Mouse (Mus musculus): Measurements from ENCODE around the gene Ssbp4. TPM values are rescaled to one million over a fixed set of nuclear protein-coding genes. Genes with fewer than 3 reads are reported as not detected.
A peak's percentile ranks its signal among the peaks of the same experiment; 100 is the strongest.

Gene Ssbp4
- polyA plus RNA-seq, 1 experiment from 2014 or later = 68.4 TPM

- Histone ChIP-seq H3K4me2 (ENCODE audit: low read depth, low read length) (no peak overlapping the region), H3K27me3 (ENCODE audit: control insufficient read depth, insufficient read depth, low read length) (no peaks in the 10 kb centered on the region), H3K36me3 (ENCODE audit: control insufficient read depth, insufficient read depth) (no peaks in the 10 kb centered on the region), H3K4me1 (ENCODE audit: control insufficient read depth, insufficient read depth, low read length) (peaks cover 26% of the 10 kb centered on the region), H3K4me3 (ENCODE audit: low read length) (no peak overlapping the region), H3K9me3 (replicated peaks; ENCODE audit: control insufficient read depth, low read length) (no peaks in the 10 kb centered on the region), H3K9ac (ENCODE audit: low read length) (no peak overlapping the region), H3K27ac (ENCODE audit: low read length) (no peak overlapping the region)
- ATAC-seq (replicated peaks; ENCODE audit: extremely low read depth, insufficient read depth, low FRiP score) = no peak
- WGBS = 64% methylated on average over 8 of the region's 8 CpGs
Observed at GRCm38 (mm10) chr8:70636838-70637237, 28.2 kb upstream of the Ssbp4 start.

DNA sequence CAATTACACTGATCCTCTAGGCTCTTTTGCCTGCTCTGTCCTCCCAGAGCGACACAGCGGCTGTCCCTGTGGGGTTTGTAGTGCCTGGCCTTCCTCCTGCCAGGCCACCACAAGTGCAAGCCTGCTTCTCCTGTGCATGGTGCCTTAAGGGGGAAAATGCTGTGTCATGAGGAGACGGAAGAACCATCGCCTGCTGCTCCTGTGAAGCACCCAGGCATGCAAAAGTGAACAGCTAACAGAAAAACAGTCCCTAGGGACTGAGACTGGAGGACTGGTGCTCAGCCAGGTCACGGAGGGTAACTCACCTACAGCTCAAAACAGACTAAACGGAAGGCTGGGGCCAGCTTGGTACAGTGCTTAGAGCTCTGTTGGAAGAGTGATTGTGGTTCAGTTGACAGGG is 26.9 kb upstream of the Ssbp4 start:
- no peak overlapping the region for H3K9ac ChIP-seq (ENCODE audit: low read length)
- ATAC-seq (replicated peaks; ENCODE audit: extremely low read depth, insufficient read depth, low FRiP score) = no peak
- H3K9me3 ChIP-seq (replicated peaks; ENCODE audit: control insufficient read depth, low read length) = no peaks in the 10 kb centered on the region
- 74% methylated on average over 6 of the region's 6 CpGs for WGBS
- H3K36me3 ChIP-seq (ENCODE audit: control insufficient read depth, insufficient read depth) = no peaks in the 10 kb centered on the region
- H3K4me3 ChIP-seq (ENCODE audit: low read length) = no peak overlapping the region
- no peak overlapping the region for H3K27ac ChIP-seq (ENCODE audit: low read length)
- H3K4me1 ChIP-seq (ENCODE audit: control insufficient read depth, insufficient read depth, low read length) = peaks cover 35% of the 10 kb centered on the region
- H3K4me2 ChIP-seq (ENCODE audit: low read depth, low read length) = no peak overlapping the region
- H3K27me3 ChIP-seq (ENCODE audit: control insufficient read depth, insufficient read depth, low read length) = no peaks in the 10 kb centered on the region

DNA sequence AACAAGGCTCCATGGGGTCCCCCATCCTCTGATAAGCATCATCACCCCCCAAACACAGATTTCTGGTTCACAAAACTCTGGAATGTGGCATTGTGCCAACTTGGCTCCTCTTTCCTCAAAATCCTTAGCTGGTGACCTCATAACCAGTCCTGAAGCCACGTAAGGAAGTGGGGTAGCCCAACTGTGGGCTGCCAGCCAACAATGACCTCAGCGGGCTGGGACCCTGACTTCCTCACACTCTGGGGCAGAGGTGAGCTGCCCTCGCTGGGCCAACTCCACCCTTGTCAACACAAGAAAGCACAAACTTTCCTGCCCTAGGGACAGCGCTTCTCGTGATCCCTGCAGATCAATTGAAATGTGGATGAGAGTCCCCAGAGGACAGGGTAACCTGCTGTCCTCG is 25.4 kb upstream of the Ssbp4 start:
- peaks cover 37% of the 10 kb centered on the region for H3K4me1 ChIP-seq (ENCODE audit: control insufficient read depth, insufficient read depth, low read length)
- H3K27ac ChIP-seq (ENCODE audit: low read length) = peak overlapping the region; percentile 53
- WGBS = 24% methylated on average over 6 of the region's 6 CpGs
- H3K27me3 ChIP-seq (ENCODE audit: control insufficient read depth, insufficient read depth, low read length) = no peaks in the 10 kb centered on the region
- ATAC-seq (replicated peaks; ENCODE audit: extremely low read depth, insufficient read depth, low FRiP score) = peak; percentile 21; the same call in 1 of the 2 replicates
- no peaks in the 10 kb centered on the region for H3K9me3 ChIP-seq (replicated peaks; ENCODE audit: control insufficient read depth, low read length)
- no peaks in the 10 kb centered on the region for H3K36me3 ChIP-seq (ENCODE audit: control insufficient read depth, insufficient read depth)
- H3K4me3 ChIP-seq (ENCODE audit: low read length) = no peak overlapping the region
- peak overlapping the region; percentile 43 for H3K9ac ChIP-seq (ENCODE audit: low read length)
- H3K4me2 ChIP-seq (ENCODE audit: low read depth, low read length) = no peak overlapping the region

- H3K4me3 ChIP-seq (ENCODE audit: low read length) = peak within 1 kb of the TSS; percentile 6; the same call in 1 of the 2 replicates
- peak within 1 kb of the TSS; percentile 21; the same call in 1 of the 2 replicates for H3K27ac ChIP-seq (ENCODE audit: low read length)
- H3K4me1 ChIP-seq (ENCODE audit: control insufficient read depth, insufficient read depth, low read length) = peaks cover 30% of the 10 kb centered on the region
- no peaks in the 10 kb centered on the region for H3K9me3 ChIP-seq (replicated peaks; ENCODE audit: control insufficient read depth, low read length)
- H3K4me2 ChIP-seq (ENCODE audit: low read depth, low read length) = peak within 1 kb of the TSS; percentile 39
- peak within 1 kb of the TSS; percentile 38 for H3K9ac ChIP-seq (ENCODE audit: low read length)
- ATAC-seq (replicated peaks; ENCODE audit: extremely low read depth, insufficient read depth, low FRiP score) = no peak
- no peaks in the 10 kb centered on the region for H3K27me3 ChIP-seq (ENCODE audit: control insufficient read depth, insufficient read depth, low read length)
- H3K36me3 ChIP-seq (ENCODE audit: control insufficient read depth, insufficient read depth) = no peaks in the 10 kb centered on the region
- 83% methylated on average over 6 of the region's 6 CpGs for WGBS
Observed at GRCm38 (mm10) chr8:70632346-70632892, 23.7 kb upstream of the Ssbp4 start, which contains the start of gene Gdf15. Gene Gdf15 (minus strand): TSS chr8:70632456.

DNA sequence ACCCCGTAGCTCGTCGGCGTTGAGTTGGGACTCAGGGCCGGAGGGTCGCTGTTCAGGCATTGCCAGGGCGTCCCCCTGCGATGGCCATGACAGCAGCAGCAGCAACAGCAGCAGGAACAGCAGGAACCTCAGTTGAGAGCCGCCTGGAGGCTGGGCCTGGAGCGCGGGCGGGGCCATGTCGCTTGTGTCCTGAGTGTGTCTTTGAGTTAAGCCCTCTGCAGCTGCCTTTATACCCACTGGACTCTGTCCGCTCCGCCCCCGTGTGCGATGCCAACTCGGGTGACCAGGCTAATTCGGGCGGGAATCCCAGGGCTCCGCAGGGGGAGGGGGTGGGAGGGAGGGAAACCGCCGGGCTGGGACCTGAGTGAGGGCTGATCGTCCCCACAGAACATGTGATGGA is 22.8 kb upstream of the Ssbp4 start:
- Histone ChIP-seq H3K4me3 (ENCODE audit: low read length) (peak overlapping the region; percentile 6; the same call in 1 of the 2 replicates), H3K9me3 (replicated peaks; ENCODE audit: control insufficient read depth, low read length) (no peaks in the 10 kb centered on the region), H3K36me3 (ENCODE audit: control insufficient read depth, insufficient read depth) (no peaks in the 10 kb centered on the region), H3K9ac (ENCODE audit: low read length) (peak overlapping the region; percentile 38), H3K27ac (ENCODE audit: low read length) (peak overlapping the region; percentile 21; the same call in 1 of the 2 replicates), H3K4me2 (ENCODE audit: low read depth, low read length) (peak overlapping the region; percentile 39), H3K27me3 (ENCODE audit: control insufficient read depth, insufficient read depth, low read length) (no peaks in the 10 kb centered on the region), H3K4me1 (ENCODE audit: control insufficient read depth, insufficient read depth, low read length) (peaks cover 30% of the 10 kb centered on the region)
- peak; percentile 7; the same call in 1 of the 2 replicates for ATAC-seq (replicated peaks; ENCODE audit: extremely low read depth, insufficient read depth, low FRiP score)
- WGBS = 14% methylated on average over 24 of the region's 24 CpGs

DNA sequence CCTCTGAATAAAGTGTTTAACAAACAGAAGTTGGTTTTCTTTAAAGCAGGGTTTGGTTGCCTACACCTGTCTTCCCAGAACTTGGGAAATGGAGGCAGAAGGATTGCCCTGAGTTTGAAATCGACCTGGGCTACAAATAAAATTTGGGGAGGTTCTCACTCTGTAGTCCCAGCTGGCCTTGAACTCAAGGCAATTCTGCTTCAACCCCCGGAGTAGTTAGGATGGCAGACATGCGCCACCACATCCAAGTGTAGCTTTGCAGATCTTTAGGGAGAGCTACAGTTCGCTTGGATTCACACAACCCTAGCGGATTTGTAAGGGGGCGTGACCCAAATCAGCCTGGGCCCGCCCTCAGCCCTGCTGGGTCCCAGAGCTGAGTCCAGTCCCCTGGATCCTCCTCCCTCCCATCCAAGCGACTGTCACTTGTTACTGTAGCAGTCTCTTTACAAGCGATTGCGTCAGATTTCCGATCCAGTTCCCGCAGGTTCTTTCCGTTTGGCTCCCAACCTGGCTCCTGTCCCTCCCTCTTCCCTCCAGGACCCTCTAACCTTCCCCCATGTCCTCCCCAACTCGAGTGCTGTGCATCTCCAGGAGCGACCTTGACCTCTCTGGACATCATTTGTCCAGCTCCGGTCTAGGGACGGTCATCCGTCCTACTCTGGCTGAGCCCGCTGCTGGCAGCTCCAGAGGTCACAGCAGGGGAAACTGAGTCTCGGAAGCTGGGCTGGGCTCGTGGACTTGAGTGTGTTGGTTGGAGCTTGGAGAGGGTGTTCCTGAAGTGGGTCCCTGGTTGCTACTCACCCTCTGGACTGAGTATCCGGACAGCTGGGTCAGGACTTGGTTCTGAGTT is 22.1 kb upstream of the Ssbp4 start:
- no peaks in the 10 kb centered on the region; the same call in 1 of the 2 replicates for H3K27me3 ChIP-seq (ENCODE audit: control insufficient read depth, insufficient read depth, low read length)
- no peak for ATAC-seq (replicated peaks; ENCODE audit: extremely low read depth, insufficient read depth, low FRiP score)
- peak overlapping the region; percentile 6; the same call in 1 of the 2 replicates for H3K4me3 ChIP-seq (ENCODE audit: low read length)
- H3K27ac ChIP-seq (ENCODE audit: low read length) = peak overlapping the region; percentile 21; the same call in 1 of the 2 replicates
- no peaks in the 10 kb centered on the region for H3K36me3 ChIP-seq (ENCODE audit: control insufficient read depth, insufficient read depth)
- peak overlapping the region; percentile 62 for H3K4me2 ChIP-seq (ENCODE audit: low read depth, low read length)
- WGBS = 16% methylated on average over 22 of the region's 22 CpGs
- H3K9me3 ChIP-seq (replicated peaks; ENCODE audit: control insufficient read depth, low read length) = no peaks in the 10 kb centered on the region
- H3K4me1 ChIP-seq (ENCODE audit: control insufficient read depth, insufficient read depth, low read length) = peaks cover 30% of the 10 kb centered on the region
- peak overlapping the region; percentile 38 for H3K9ac ChIP-seq (ENCODE audit: low read length)

GRCm38 (mm10) chr8:70629574-70630531 is 21.2 kb upstream of the Ssbp4 start:
- 1% methylated on average over 60 of the region's 60 CpGs for WGBS
- peak overlapping the region; percentile 72 for H3K27ac ChIP-seq (ENCODE audit: low read length)
- ATAC-seq (replicated peaks; ENCODE audit: extremely low read depth, insufficient read depth, low FRiP score) = peak; percentile 84

GRCm38 (mm10) chr8:70628986-70629490 is 20.4 kb upstream of the Ssbp4 start:
- Histone ChIP-seq H3K9me3 (replicated peaks; ENCODE audit: control insufficient read depth, low read length) (no peaks in the 10 kb centered on the region), H3K27me3 (ENCODE audit: control insufficient read depth, insufficient read depth, low read length) (no peaks in the 10 kb centered on the region; the same call in 1 of the 2 replicates), H3K36me3 (ENCODE audit: control insufficient read depth, insufficient read depth) (no peaks in the 10 kb centered on the region), H3K27ac (ENCODE audit: low read length) (peak overlapping the region; percentile 72), H3K9ac (ENCODE audit: low read length) (peak overlapping the region; percentile 62), H3K4me1 (ENCODE audit: control insufficient read depth, insufficient read depth, low read length) (peaks cover 20% of the 10 kb centered on the region), H3K4me3 (ENCODE audit: low read length) (peak overlapping the region; percentile 50), H3K4me2 (ENCODE audit: low read depth, low read length) (peak overlapping the region; percentile 62)
- no peak for ATAC-seq (replicated peaks; ENCODE audit: extremely low read depth, insufficient read depth, low FRiP score)
- 57% methylated on average over 7 of the region's 7 CpGs for WGBS

More at GRCm38 (mm10) chr8:70629574-70630531, 21.2 kb upstream of the Ssbp4 start:
- Histone ChIP-seq H3K9ac (ENCODE audit: low read length) (peak overlapping the region; percentile 62), H3K4me1 (ENCODE audit: control insufficient read depth, insufficient read depth, low read length) (peaks cover 28% of the 10 kb centered on the region), H3K9me3 (replicated peaks; ENCODE audit: control insufficient read depth, low read length) (no peaks in the 10 kb centered on the region), H3K4me3 (ENCODE audit: low read length) (peak overlapping the region; percentile 50), H3K4me2 (ENCODE audit: low read depth, low read length) (peak overlapping the region; percentile 62), H3K36me3 (ENCODE audit: control insufficient read depth, insufficient read depth) (no peaks in the 10 kb centered on the region), H3K27me3 (ENCODE audit: control insufficient read depth, insufficient read depth, low read length) (no peaks in the 10 kb centered on the region; the same call in 1 of the 2 replicates)
